Mouse (Mus musculus) spleen, adult 2 months (tissue): Measurements from ENCODE around the gene Camta2.

Experiments
- CTCF ChIP-seq: fragments of 200-500 bp; IDR thresholded peaks from 2 replicates; pipeline ENCODE4 v1.5.1; 2011; ENCODE audit warnings: mild to moderate bottlenecking, inconsistent platforms; ENCODE audit not compliant: insufficient read depth, insufficient read length, insufficient replicate concordance; ENCODE audit errors: extremely low read depth
- POLR2A ChIP-seq: fragments of 200-500 bp; IDR thresholded peaks from 2 replicates; pipeline ENCODE4 v1.6.1; 2011; ENCODE audit warnings: low read depth, low read length, inconsistent platforms

- TF ChIP-seq CTCF (no peak), POLR2A (peak; percentile 91)
Observed at GRCm38 (mm10) chr11:70654923-70655570, 32.9 kb downstream of the Camta2 start.
